Mouse (Mus musculus): ENCODE measurements around the gene Mtus2. TPM values are rescaled to one million over a fixed set of nuclear protein-coding genes. Genes with fewer than 3 reads are reported as not detected.
"Not testable (repeated sequence)": the region's sequence is repeated elsewhere in the genome, so short reads cannot be mapped to it uniquely, and the experiment has no call there.

The Mtus2 gene
- polyA plus RNA-seq, 1 experiment, result 0.04 TPM

- TF ChIP-seq FOSL1 (IDR thresholded peaks at IDR 0.05; ENCODE audit: insufficient read depth, low read length, poor library complexity, severe bottlenecking), result no peak
- TF ChIP-seq MYOD1 (IDR thresholded peaks at IDR 0.05; ENCODE audit: control insufficient read depth, insufficient read length, low read depth), result no peak
- TF ChIP-seq MYOG (IDR thresholded peaks at IDR 0.05; ENCODE audit: control insufficient read depth, extremely low read depth, insufficient read length), result no peak
- no peak for TF ChIP-seq USF1 (IDR thresholded peaks at IDR 0.05; ENCODE audit: low read depth)
- TF ChIP-seq CEBPB (IDR thresholded peaks at IDR 0.05; ENCODE audit: low read depth), result no peak
- Histone ChIP-seq H3K79me3 (ENCODE audit: low read depth) (no peaks in the 10 kb centered on the region), H3K79me2 (ENCODE audit: control insufficient read depth, insufficient read depth) (no peaks in the 10 kb centered on the region), H3ac (ENCODE audit: control insufficient read depth, insufficient read length, low read depth) (no peak overlapping the region), H3K36me3 (ENCODE audit: control insufficient read depth, insufficient read depth) (no peaks in the 10 kb centered on the region), H3K4me3 (ENCODE audit: insufficient read depth, poor library complexity, severe bottlenecking) (no peak overlapping the region), H3K27me3 (ENCODE audit: control insufficient read depth, insufficient read depth, insufficient read length) (no peaks in the 10 kb centered on the region)
Observed at GRCm38 (mm10) chr5:148312443-148312842, 355.3 kb downstream of the Mtus2 start.

DNA sequence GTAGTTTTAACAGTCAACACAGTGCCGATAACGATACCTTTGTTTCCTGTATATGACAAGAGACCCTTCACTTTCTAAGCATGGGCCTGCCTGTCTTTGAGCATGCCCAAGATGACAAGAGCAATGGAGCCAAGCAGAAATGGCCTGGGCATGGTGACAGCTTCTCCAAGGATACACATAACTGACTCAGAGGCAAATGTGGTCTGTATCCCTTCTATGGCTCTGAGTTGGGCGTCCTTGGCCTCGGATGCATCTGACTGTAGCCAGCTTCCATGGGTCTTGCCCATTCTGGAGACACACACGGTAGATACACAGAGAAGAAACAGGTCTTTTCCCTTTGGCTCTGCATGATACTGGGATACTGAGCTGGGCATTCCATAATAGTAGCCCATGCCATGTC lies 357.8 kb downstream of the Mtus2 start:
- no peak for TF ChIP-seq USF1 (IDR thresholded peaks at IDR 0.05; ENCODE audit: low read depth)
- TF ChIP-seq MAX (IDR thresholded peaks at IDR 0.05), result no peak
- TF ChIP-seq MYOG (IDR thresholded peaks at IDR 0.05; ENCODE audit: control insufficient read depth, extremely low read depth, insufficient read length), result no peak
- TF ChIP-seq CEBPB (IDR thresholded peaks at IDR 0.05; ENCODE audit: low read depth), result no peak
- no peak for TF ChIP-seq CTCF (IDR thresholded peaks at IDR 0.05; ENCODE audit: control insufficient read depth, insufficient read depth, insufficient read length)
- TF ChIP-seq MYOD1 (IDR thresholded peaks at IDR 0.05; ENCODE audit: control insufficient read depth, insufficient read length, low read depth), result no peak
- no peak for TF ChIP-seq FOSL1 (IDR thresholded peaks at IDR 0.05; ENCODE audit: insufficient read depth, low read length, poor library complexity, severe bottlenecking)
- Histone ChIP-seq H3K27me3 (ENCODE audit: control insufficient read depth, insufficient read depth, insufficient read length) (no peaks in the 10 kb centered on the region), H3K4me3 (ENCODE audit: insufficient read depth, poor library complexity, severe bottlenecking) (no peak overlapping the region), H3ac (ENCODE audit: control insufficient read depth, insufficient read length, low read depth) (no peak overlapping the region), H3K79me2 (ENCODE audit: control insufficient read depth, insufficient read depth) (no peaks in the 10 kb centered on the region), H3K79me3 (ENCODE audit: low read depth) (no peaks in the 10 kb centered on the region), H3K36me3 (ENCODE audit: control insufficient read depth, insufficient read depth) (no peaks in the 10 kb centered on the region)

GRCm38 (mm10) chr5:148325317-148325885 lies 368.3 kb downstream of the Mtus2 start:
- no peak for TF ChIP-seq MAX (IDR thresholded peaks at IDR 0.05)
- TF ChIP-seq CTCF (IDR thresholded peaks at IDR 0.05; ENCODE audit: control insufficient read depth, insufficient read depth, insufficient read length), result peak; percentile 64
- no peaks in the 10 kb centered on the region for H3K79me2 ChIP-seq (ENCODE audit: control insufficient read depth, insufficient read depth)
- no peaks in the 10 kb centered on the region for H3K27me3 ChIP-seq (ENCODE audit: control insufficient read depth, insufficient read depth, insufficient read length)
- no peak overlapping the region for H3ac ChIP-seq (ENCODE audit: control insufficient read depth, insufficient read length, low read depth)
- H3K79me3 ChIP-seq (ENCODE audit: low read depth), result no peaks in the 10 kb centered on the region
- H3K4me3 ChIP-seq (ENCODE audit: insufficient read depth, poor library complexity, severe bottlenecking), result no peak overlapping the region
- no peaks in the 10 kb centered on the region for H3K36me3 ChIP-seq (ENCODE audit: control insufficient read depth, insufficient read depth)

DNA sequence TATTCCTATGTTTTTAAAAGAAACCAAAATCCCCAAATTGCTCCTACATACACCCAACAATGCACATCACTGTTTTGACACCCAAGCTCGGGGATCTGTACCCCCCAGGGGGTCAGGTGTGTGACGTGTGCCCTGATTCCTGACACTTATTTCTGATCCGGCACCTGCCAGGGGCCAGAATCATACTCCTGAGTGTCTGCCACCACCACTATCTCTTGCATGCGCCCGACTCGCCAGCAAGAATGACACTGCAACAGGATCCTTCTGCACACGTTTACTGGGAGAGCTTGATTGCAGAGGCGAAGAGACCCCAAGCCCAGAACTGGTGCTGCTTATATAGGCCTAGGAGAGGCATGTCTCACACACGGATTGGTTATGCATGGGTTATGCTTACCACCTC lies 369.2 kb downstream of the Mtus2 start:
- not testable (repeated sequence) for H3K4me3 ChIP-seq (ENCODE audit: insufficient read depth, poor library complexity, severe bottlenecking); H3K79me2 ChIP-seq (ENCODE audit: control insufficient read depth, insufficient read depth); H3ac ChIP-seq (ENCODE audit: control insufficient read depth, insufficient read length, low read depth); H3K79me3 ChIP-seq (ENCODE audit: low read depth); H3K27me3 ChIP-seq (ENCODE audit: control insufficient read depth, insufficient read depth, insufficient read length); H3K36me3 ChIP-seq (ENCODE audit: control insufficient read depth, insufficient read depth)

- Histone ChIP-seq H3K79me2 (ENCODE audit: control insufficient read depth, insufficient read depth) (no peaks in the 10 kb centered on the region), H3ac (ENCODE audit: control insufficient read depth, insufficient read length, low read depth) (no peak overlapping the region), H3K4me3 (ENCODE audit: insufficient read depth, poor library complexity, severe bottlenecking) (no peak overlapping the region), H3K79me3 (ENCODE audit: low read depth) (no peaks in the 10 kb centered on the region), H3K27me3 (ENCODE audit: control insufficient read depth, insufficient read depth, insufficient read length) (no peaks in the 10 kb centered on the region), H3K36me3 (ENCODE audit: control insufficient read depth, insufficient read depth) (peaks cover 31% of the 10 kb centered on the region)
- no peak for TF ChIP-seq USF1 (IDR thresholded peaks at IDR 0.05; ENCODE audit: low read depth)
- TF ChIP-seq MYOG (IDR thresholded peaks at IDR 0.05; ENCODE audit: control insufficient read depth, extremely low read depth, insufficient read length), result no peak
- no peak for TF ChIP-seq FOSL1 (IDR thresholded peaks at IDR 0.05; ENCODE audit: insufficient read depth, low read length, poor library complexity, severe bottlenecking)
- TF ChIP-seq CEBPB (IDR thresholded peaks at IDR 0.05; ENCODE audit: low read depth), result no peak
- no peak for TF ChIP-seq CTCF (IDR thresholded peaks at IDR 0.05; ENCODE audit: control insufficient read depth, insufficient read depth, insufficient read length)
- TF ChIP-seq MAX (IDR thresholded peaks at IDR 0.05), result no peak
- TF ChIP-seq MYOD1 (IDR thresholded peaks at IDR 0.05; ENCODE audit: control insufficient read depth, insufficient read length, low read depth), result no peak
Observed at GRCm38 (mm10) chr5:148328982-148329381, 371.9 kb downstream of the Mtus2 start.

DNA sequence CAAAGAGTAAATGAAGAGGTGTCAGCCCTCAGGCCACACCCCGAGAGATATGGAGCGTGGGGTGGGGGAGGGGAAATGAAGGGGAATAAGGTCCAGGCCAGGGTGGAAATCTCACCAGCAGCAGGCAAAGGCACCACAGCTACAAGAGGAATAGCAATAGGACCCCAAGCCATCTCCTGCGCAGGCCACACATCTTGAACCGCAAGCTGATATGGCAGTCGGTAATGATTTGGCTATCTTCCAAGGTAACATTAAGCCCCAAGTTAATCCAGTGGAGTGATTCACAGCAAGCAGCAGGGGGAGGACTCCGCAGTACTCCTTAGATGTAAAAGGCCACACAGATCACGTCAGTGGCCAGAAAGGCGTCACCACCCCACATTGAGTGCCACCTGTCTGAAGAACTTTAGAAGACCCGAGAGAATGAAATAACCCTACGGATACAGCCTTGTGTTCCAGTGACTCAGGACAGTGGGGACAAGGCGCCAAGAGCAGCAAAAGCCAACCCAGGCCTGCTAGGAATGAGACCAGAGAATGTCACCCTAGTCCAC lies 374.2 kb downstream of the Mtus2 start:
- Histone ChIP-seq H3K27me3 (ENCODE audit: control insufficient read depth, insufficient read depth, insufficient read length) (no peaks in the 10 kb centered on the region), H3K79me3 (ENCODE audit: low read depth) (no peaks in the 10 kb centered on the region), H3K36me3 (ENCODE audit: control insufficient read depth, insufficient read depth) (peaks cover 46% of the 10 kb centered on the region), H3K4me3 (ENCODE audit: insufficient read depth, poor library complexity, severe bottlenecking) (no peak overlapping the region), H3K79me2 (ENCODE audit: control insufficient read depth, insufficient read depth) (no peaks in the 10 kb centered on the region), H3ac (ENCODE audit: control insufficient read depth, insufficient read length, low read depth) (no peak overlapping the region)
- TF ChIP-seq MAX (IDR thresholded peaks at IDR 0.05) (no peak), CEBPB (IDR thresholded peaks at IDR 0.05; ENCODE audit: low read depth) (no peak), USF1 (IDR thresholded peaks at IDR 0.05; ENCODE audit: low read depth) (no peak), MYOG (IDR thresholded peaks at IDR 0.05; ENCODE audit: control insufficient read depth, extremely low read depth, insufficient read length) (no peak), MYOD1 (IDR thresholded peaks at IDR 0.05; ENCODE audit: control insufficient read depth, insufficient read length, low read depth) (no peak), FOSL1 (IDR thresholded peaks at IDR 0.05; ENCODE audit: insufficient read depth, low read length, poor library complexity, severe bottlenecking) (no peak)

All from C2C12 (cell line).